ENCODE assay signal across 8 mouse cellular contexts in the genomic region with DNA sequence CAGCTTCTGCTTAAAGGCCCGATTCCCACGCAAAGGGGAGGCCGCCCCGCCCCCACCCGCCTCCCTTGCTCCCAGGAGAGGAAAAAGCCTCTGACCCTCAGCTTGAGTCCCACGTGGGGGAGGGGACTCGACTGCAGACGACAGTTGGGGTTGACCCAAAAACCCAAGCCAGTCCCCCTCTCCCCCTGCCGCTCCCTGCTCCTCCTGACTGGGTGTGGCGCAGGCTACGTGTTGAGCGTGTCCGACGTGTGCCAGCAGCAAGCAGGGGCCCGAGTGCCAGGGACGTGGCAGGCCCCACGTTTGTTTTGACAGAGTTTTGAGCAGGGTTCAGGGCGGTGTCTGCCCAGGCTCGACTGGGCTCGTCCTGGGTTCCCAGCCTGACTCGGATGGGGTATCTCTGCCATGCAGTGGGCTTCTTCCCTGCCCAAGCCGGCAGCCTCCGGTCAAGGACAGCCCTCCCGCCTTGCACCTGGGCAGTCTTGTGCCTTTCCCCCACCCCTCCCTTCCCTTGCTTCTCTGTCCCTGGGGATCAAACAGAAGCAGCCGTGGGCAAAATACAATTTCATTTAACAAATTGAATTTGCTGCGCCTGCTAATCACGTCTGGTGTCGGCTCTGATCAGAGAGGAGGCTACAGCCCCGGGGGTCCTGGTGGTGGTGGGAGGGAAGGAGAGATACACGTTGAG. TPM values are rescaled to one million over a fixed set of nuclear protein-coding genes. Genes with fewer than 3 reads are reported as not detected.
DNase-seq lines count a peak whose midpoint lies in the region; ATAC-seq and TF ChIP-seq lines count a peak whose summit lies in the region.

No protein-coding gene starts in this region.

- 5% methylated on average over 30 of the region's 30 CpGs for WGBS in kidney, embryonic 16.5 days
- 12% methylated on average over 30 of the region's 30 CpGs for WGBS in heart, embryonic 13.5 days
- 7% methylated on average over 30 of the region's 30 CpGs for WGBS in limb, embryonic 10.5 days

- peak; percentile 57 for TF ChIP-seq POLR2A in myocyte (IDR thresholded peaks at IDR 0.05; ENCODE audit: insufficient read length, low read depth)

- ATAC-seq in kidney, embryonic 16.5 days (ENCODE audit: low FRiP score, low TSS enrichment), result peak; percentile 16
- ATAC-seq in heart, embryonic 13.5 days (ENCODE audit: extremely low read depth, insufficient number of reproducible peaks, low FRiP score, low TSS enrichment), result no peak; the same call in 1 of the 2 replicates

- no peak for DNase-seq in kidney, adult 18-20 months
- peak; percentile 69 for DNase-seq in limb, embryonic 10.5 days (ENCODE audit: low spot score)
- no peak for DNase-seq in urinary bladder, adult 2 months (ENCODE audit: low spot score)
- no peak for DNase-seq in thymus, postnatal 4 days
- DNase-seq in urinary bladder, adult 18-20 months (ENCODE audit: low spot score in 2 of 2), result no peak

- peak overlapping the region; percentile 78 for H3K27ac ChIP-seq in kidney, embryonic 16.5 days (ENCODE audit: low read length)
- peak overlapping the region; percentile 42; the same call in 1 of the 2 replicates for H3K27ac ChIP-seq in heart, embryonic 13.5 days (replicated peaks)
- H3K27ac ChIP-seq in limb, embryonic 10.5 days, result peak overlapping the region; percentile 71

- H3K9ac ChIP-seq in kidney, embryonic 16.5 days (replicated peaks; ENCODE audit: low read length), result peak overlapping the region; percentile 47
- H3K9ac ChIP-seq in heart, embryonic 13.5 days, result peak overlapping the region; percentile 77

- peak overlapping the region; percentile 31 for H3K4me3 ChIP-seq in kidney, embryonic 16.5 days (ENCODE audit: low read length)
- peak overlapping the region; percentile 29 for H3K4me3 ChIP-seq in heart, embryonic 13.5 days
- peak overlapping the region; percentile 41 for H3K4me3 ChIP-seq in limb, embryonic 10.5 days
- H3K4me3 ChIP-seq in myocyte, result no peak overlapping the region

- peaks cover 22% of the 10 kb centered on the region for H3K36me3 ChIP-seq in kidney, embryonic 16.5 days (ENCODE audit: insufficient read depth, low read length)
- peaks cover 37% of the 10 kb centered on the region for H3K36me3 ChIP-seq in heart, embryonic 13.5 days
- peaks cover 41% of the 10 kb centered on the region for H3K36me3 ChIP-seq in limb, embryonic 10.5 days
- H3K36me3 ChIP-seq in myocyte (ENCODE audit: control insufficient read depth, insufficient read depth), result peaks cover 32% of the 10 kb centered on the region

- no peak overlapping the region for H3ac ChIP-seq in myocyte (ENCODE audit: control insufficient read depth, insufficient read length)

- peaks cover 18% of the 10 kb centered on the region for H3K79me2 ChIP-seq in myocyte (ENCODE audit: control insufficient read depth, insufficient read depth)

- peaks cover 70% of the 10 kb centered on the region for H3K4me1 ChIP-seq in kidney, embryonic 16.5 days (ENCODE audit: insufficient read depth, low read length)
- peaks cover 70% of the 10 kb centered on the region for H3K4me1 ChIP-seq in heart, embryonic 13.5 days
- H3K4me1 ChIP-seq in limb, embryonic 10.5 days, result peaks cover 91% of the 10 kb centered on the region

- H3K27me3 ChIP-seq in kidney, embryonic 16.5 days (ENCODE audit: insufficient read depth, low read length), result peaks cover 49% of the 10 kb centered on the region
- peaks cover 62% of the 10 kb centered on the region for H3K27me3 ChIP-seq in heart, embryonic 13.5 days (replicated peaks)
- peaks cover 73% of the 10 kb centered on the region for H3K27me3 ChIP-seq in limb, embryonic 10.5 days (ENCODE audit: low read depth, poor library complexity, severe bottlenecking)
- no peaks in the 10 kb centered on the region for H3K27me3 ChIP-seq in myocyte (ENCODE audit: control insufficient read depth, insufficient read depth, insufficient read length)

- no peaks in the 10 kb centered on the region for H3K9me3 ChIP-seq in kidney, embryonic 16.5 days (ENCODE audit: low read length)
- no peaks in the 10 kb centered on the region for H3K9me3 ChIP-seq in heart, embryonic 13.5 days
- no peaks in the 10 kb centered on the region for H3K9me3 ChIP-seq in limb, embryonic 10.5 days (replicated peaks)

- H3K4me2 ChIP-seq in kidney, embryonic 16.5 days (replicated peaks; ENCODE audit: low read depth, low read length), result peak overlapping the region; percentile 52
- peak overlapping the region; percentile 57 for H3K4me2 ChIP-seq in heart, embryonic 13.5 days
- H3K4me2 ChIP-seq in myocyte (ENCODE audit: low read depth), result no peak overlapping the region

TF ChIP-seq in myocyte, 11 proteins besides CTCF, POLR2A, EP300 and RAD21:
- peak; percentile 80 for TF ChIP-seq POLR2AphosphoS2 (IDR thresholded peaks at IDR 0.05; ENCODE audit: insufficient read length, low read depth)
- TF ChIP-seq MYOD1 (IDR thresholded peaks at IDR 0.05; ENCODE audit: control insufficient read depth in 1 of 3, insufficient read length in 2 of 3, low read depth in 2 of 3), result no peak

RNA-seq across cellular contexts. Expression of gene Ndufa4l2, which starts 2.0 kb away (rescaled TPM):
- 74.4 and 77.3 TPM in 2 replicates for polyA plus RNA-seq in kidney, embryonic 16.5 days (2015; fragmentation: Nextera tagmentation; extraction: Ambion mirVana)
- polyA plus RNA-seq in heart, embryonic 13.5 days (2015; fragmentation: Nextera tagmentation; extraction: Ambion mirVana), result 14.2 and 18.1 TPM in 2 replicates
- 1.4 and 3.4 TPM in 2 replicates for polyA plus RNA-seq in limb, embryonic 10.5 days (2016; fragmentation: Nextera tagmentation; extraction: Ambion mirVana)
- 2.9 TPM for polyA plus RNA-seq in myocyte (2012; fragmentation: generic; extraction: Trizol)
- polyA plus RNA-seq in urinary bladder, adult 2 months (2012; rRNA removed), result 21.2 and 32.1 TPM in 2 replicates

RNA-seq across cellular contexts. Expression of gene Shmt2, which starts 5.5 kb away (rescaled TPM):
- polyA plus RNA-seq in kidney, embryonic 16.5 days (2015; fragmentation: Nextera tagmentation; extraction: Ambion mirVana), result 119 and 123 TPM in 2 replicates
- 78.3 and 84.5 TPM in 2 replicates for polyA plus RNA-seq in heart, embryonic 13.5 days (2015; fragmentation: Nextera tagmentation; extraction: Ambion mirVana)
- 143 and 173 TPM in 2 replicates for polyA plus RNA-seq in limb, embryonic 10.5 days (2016; fragmentation: Nextera tagmentation; extraction: Ambion mirVana)
- 535 TPM for polyA plus RNA-seq in myocyte (2012; fragmentation: generic; extraction: Trizol)
- polyA plus RNA-seq in urinary bladder, adult 2 months (2012; rRNA removed), result 58.7 and 63.9 TPM in 2 replicates

RNA-seq across cellular contexts. Expression of gene Stac3, which starts 15.2 kb away (rescaled TPM):
- polyA plus RNA-seq in kidney, embryonic 16.5 days (2015; fragmentation: Nextera tagmentation; extraction: Ambion mirVana), result 0.85 and 1.9 TPM in 2 replicates
- polyA plus RNA-seq in heart, embryonic 13.5 days (2015; fragmentation: Nextera tagmentation; extraction: Ambion mirVana), result 0.76 and 1.0 TPM in 2 replicates
- polyA plus RNA-seq in limb, embryonic 10.5 days (2016; fragmentation: Nextera tagmentation; extraction: Ambion mirVana), result 0.40 and 0.76 TPM in 2 replicates
- 125 TPM for polyA plus RNA-seq in myocyte (2012; fragmentation: generic; extraction: Trizol)
- 2.3 and 4.3 TPM in 2 replicates for polyA plus RNA-seq in urinary bladder, adult 2 months (2012; rRNA removed)

RNA-seq across cellular contexts. Expression of gene Nxph4, which starts 17.6 kb away (rescaled TPM):
- 1.8 and 2.3 TPM in 2 replicates for polyA plus RNA-seq in kidney, embryonic 16.5 days (2015; fragmentation: Nextera tagmentation; extraction: Ambion mirVana)
- 0.62 TPM in 2 replicates for polyA plus RNA-seq in heart, embryonic 13.5 days (2015; fragmentation: Nextera tagmentation; extraction: Ambion mirVana)
- polyA plus RNA-seq in limb, embryonic 10.5 days (2016; fragmentation: Nextera tagmentation; extraction: Ambion mirVana), result 0.54 and 1.0 TPM in 2 replicates
- 3.9 TPM for polyA plus RNA-seq in myocyte (2012; fragmentation: generic; extraction: Trizol)
- polyA plus RNA-seq in urinary bladder, adult 2 months (2012; rRNA removed), result 0.04 and 0.07 TPM in 2 replicates

Comparison
In these comparisons a context has a peak if more than half of its experiments do, and no peak if none do; other contexts are left out.
1. RNA of gene Stac3, which starts 15.2 kb away (polyA plus RNA-seq): 125 TPM in myocyte (single experiment); 2.3 to 4.3 TPM in urinary bladder, adult 2 months, 0.85 to 1.9 TPM in kidney, embryonic 16.5 days, 0.40 to 0.76 TPM in limb, embryonic 10.5 days and 0.76 to 1.0 TPM in heart, embryonic 13.5 days; every median in the first group is over 10 times any median in the second.
2. Peak in every context shown above with its lines, with median percentiles within 50 percentile points of each other: H3K27ac ChIP-seq.